Mouse (Mus musculus): ENCODE measurements around the gene B3gnt7. TPM values are rescaled to one million over a fixed set of nuclear protein-coding genes. Genes with fewer than 3 reads are reported as not detected.

The B3gnt7 gene
- total RNA-seq, 2 experiments from 2014 or later: 0.12 TPM; not detected in 1

GRCm38 (mm10) chr1:86342371-86342770, 39.7 kb downstream of the B3gnt7 start:
- intact Hi-C loops (cut with DNase I; ENCODE audit: low total_unique reads): no loop called here
- DNase-seq: no peak

GRCm38 (mm10) chr1:86343087-86343645, 40.5 kb downstream of the B3gnt7 start:
- intact Hi-C loops (cut with DNase I; ENCODE audit: low total_unique reads): no loop called here
- no peak for DNase-seq

GRCm38 (mm10) chr1:86343969-86344861, 41.6 kb downstream of the B3gnt7 start:
- no peak for DNase-seq
- intact Hi-C loops (cut with DNase I; ENCODE audit: low total_unique reads): no loop called here

GRCm38 (mm10) chr1:86345069-86345468, 42.4 kb downstream of the B3gnt7 start:
- DNase-seq: no peak
- intact Hi-C loops (cut with DNase I; ENCODE audit: low total_unique reads): no loop called here

- intact Hi-C loops (cut with DNase I; ENCODE audit: low total_unique reads): no loop called here
These were observed 43.3 kb downstream of the B3gnt7 start for GRCm38 (mm10) chr1:86345956-86346355.

GRCm38 (mm10) chr1:86346851-86347715, 44.5 kb downstream of the B3gnt7 start:
- DNase-seq: no peak
- intact Hi-C loops (cut with DNase I; ENCODE audit: low total_unique reads): no loop called here

More at GRCm38 (mm10) chr1:86345956-86346355, 43.3 kb downstream of the B3gnt7 start:
- DNase-seq: no peak

GRCm38 (mm10) chr1:86347716-86348045, 45.0 kb downstream of the B3gnt7 start:
- no peak for DNase-seq
- intact Hi-C loops (cut with DNase I; ENCODE audit: low total_unique reads): no loop called here

- intact Hi-C loops (cut with DNase I; ENCODE audit: low total_unique reads): no loop called here
- DNase-seq: no peak
These were observed 45.5 kb downstream of the B3gnt7 start for GRCm38 (mm10) chr1:86348083-86348482.

- intact Hi-C loops (cut with DNase I; ENCODE audit: low total_unique reads): no loop called here
- DNase-seq: no peak
These were observed 46.2 kb downstream of the B3gnt7 start for GRCm38 (mm10) chr1:86348801-86349200.

GRCm38 (mm10) chr1:86349201-86349600, 46.6 kb downstream of the B3gnt7 start:
- intact Hi-C loops (cut with DNase I; ENCODE audit: low total_unique reads): no loop called here
- DNase-seq: no peak

GRCm38 (mm10) chr1:86349696-86350095, 47.1 kb downstream of the B3gnt7 start:
- intact Hi-C loops (cut with DNase I; ENCODE audit: low total_unique reads): no loop called here
- DNase-seq: no peak

- DNase-seq: no peak
- intact Hi-C loops (cut with DNase I; ENCODE audit: low total_unique reads): no loop called here
These were observed 47.9 kb downstream of the B3gnt7 start for GRCm38 (mm10) chr1:86350576-86350975.

- intact Hi-C loops (cut with DNase I; ENCODE audit: low total_unique reads): no loop called here
These were observed 51.6 kb downstream of the B3gnt7 start for GRCm38 (mm10) chr1:86354186-86354585.

More at GRCm38 (mm10) chr1:86354186-86354585, 51.6 kb downstream of the B3gnt7 start:
- no peak for DNase-seq

Small RNA genes lying within 50 kb of the gene (microRNA-seq; reads per million reads assigned to microRNA genes)
- 18.8 to 25.6 reads per million in 2 experiments for gene mmu-mir-3535

Other genes with a start within 250 kb of the B3gnt7 start
- 10 to 100 TPM; 91.4 to 97.4 TPM for gene Psmd1, start 238.4 kb upstream of the B3gnt7 start, total RNA-seq (2021)
- under 1 TPM; 0.31 to 0.80 TPM for gene Htr2b, start 190.9 kb upstream of the B3gnt7 start, total RNA-seq (2021)
- under 1 TPM; 0.44 to 0.68 TPM for gene Gm21972, start 169.2 kb upstream of the B3gnt7 start, total RNA-seq (2021)
- gene Armc9, start 148.1 kb upstream of the B3gnt7 start, total RNA-seq (2021): 1 to 10 TPM; 2.5 to 2.6 TPM
- gene Ncl, start 56.6 kb downstream of the B3gnt7 start, total RNA-seq (2021): 100 to 1,000 TPM; 107 to 120 TPM
- not detected for gene Nmur1, start 123.4 kb downstream of the B3gnt7 start, total RNA-seq (2021)
- not detected for gene Tex44, start 123.5 kb downstream of the B3gnt7 start, total RNA-seq (2021)
- 100 to 1,000 TPM; 184 to 248 TPM for gene Ptma, start 223.9 kb downstream of the B3gnt7 start, total RNA-seq (2021)